Mouse (Mus musculus): Measurements from ENCODE around the gene Dmbx1. TPM values are rescaled to one million over a fixed set of nuclear protein-coding genes. Genes with fewer than 3 reads are reported as not detected.

Dmbx1 gene
- polyA plus RNA-seq, 1 experiment from 2014 or later = not detected

- Histone ChIP-seq H3K27ac (replicated peaks) (no peak overlapping the region), H3K9ac (no peak overlapping the region), H3K4me3 (replicated peaks) (no peak overlapping the region), H3K4me2 (no peak overlapping the region), H3K9me3 (replicated peaks) (no peaks in the 10 kb centered on the region), H3K27me3 (peaks cover 94% of the 10 kb centered on the region), H3K36me3 (replicated peaks) (no peaks in the 10 kb centered on the region), H3K4me1 (replicated peaks) (no peaks in the 10 kb centered on the region)
- 14% methylated on average over 6 of the region's 6 CpGs for WGBS (ENCODE audit: insufficient replicate concordance)
- ATAC-seq (ENCODE audit: insufficient read depth) = no peak
Observed at GRCm38 (mm10) chr4:115963751-115964150, 24.0 kb upstream of the Dmbx1 start.

- no peak overlapping the region; the same call in 1 of the 2 replicates for H3K9ac ChIP-seq
- no peak for ATAC-seq (ENCODE audit: insufficient read depth)
Observed at GRCm38 (mm10) chr4:115962671-115963412, 23.1 kb upstream of the Dmbx1 start.

DNA sequence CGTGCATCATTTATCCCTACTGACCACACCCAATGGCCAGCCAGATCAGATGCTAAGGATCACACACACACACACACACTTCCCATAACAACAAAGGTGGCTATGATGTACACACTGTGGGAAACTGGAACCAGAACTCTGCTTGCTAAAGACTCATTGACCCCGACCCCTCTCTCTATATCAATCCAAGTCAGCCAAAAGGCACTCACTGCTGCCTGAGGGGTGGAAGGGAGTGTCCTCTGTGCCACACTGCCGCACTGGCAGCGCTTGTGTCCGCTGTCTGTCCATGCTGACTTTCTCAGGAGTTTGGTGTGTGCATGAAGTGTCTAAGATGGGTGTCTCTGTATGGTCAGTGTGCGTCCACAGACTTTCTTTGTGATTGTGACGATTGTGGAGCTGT, 22.3 kb upstream of the Dmbx1 start:
- Histone ChIP-seq H3K4me1 (replicated peaks) (no peaks in the 10 kb centered on the region), H3K36me3 (replicated peaks) (no peaks in the 10 kb centered on the region), H3K4me3 (replicated peaks) (no peak overlapping the region), H3K27ac (replicated peaks) (no peak overlapping the region), H3K9me3 (replicated peaks) (no peaks in the 10 kb centered on the region), H3K9ac (no peak overlapping the region), H3K27me3 (peaks cover 91% of the 10 kb centered on the region), H3K4me2 (no peak overlapping the region)
- 12% methylated on average over 7 of the region's 7 CpGs for WGBS (ENCODE audit: insufficient replicate concordance)
- ATAC-seq (ENCODE audit: insufficient read depth) = no peak

More at GRCm38 (mm10) chr4:115962671-115963412, 23.1 kb upstream of the Dmbx1 start:
- H3K27ac ChIP-seq (replicated peaks) = no peak overlapping the region
- peak overlapping the region; percentile 69 for H3K4me2 ChIP-seq
- 1% methylated on average over 79 of the region's 79 CpGs for WGBS (ENCODE audit: insufficient replicate concordance)
- H3K9me3 ChIP-seq (replicated peaks) = no peaks in the 10 kb centered on the region
- H3K4me3 ChIP-seq (replicated peaks) = peak overlapping the region; percentile 53
- H3K36me3 ChIP-seq (replicated peaks) = no peaks in the 10 kb centered on the region
- no peaks in the 10 kb centered on the region for H3K4me1 ChIP-seq (replicated peaks)
- H3K27me3 ChIP-seq = peaks cover 91% of the 10 kb centered on the region

DNA sequence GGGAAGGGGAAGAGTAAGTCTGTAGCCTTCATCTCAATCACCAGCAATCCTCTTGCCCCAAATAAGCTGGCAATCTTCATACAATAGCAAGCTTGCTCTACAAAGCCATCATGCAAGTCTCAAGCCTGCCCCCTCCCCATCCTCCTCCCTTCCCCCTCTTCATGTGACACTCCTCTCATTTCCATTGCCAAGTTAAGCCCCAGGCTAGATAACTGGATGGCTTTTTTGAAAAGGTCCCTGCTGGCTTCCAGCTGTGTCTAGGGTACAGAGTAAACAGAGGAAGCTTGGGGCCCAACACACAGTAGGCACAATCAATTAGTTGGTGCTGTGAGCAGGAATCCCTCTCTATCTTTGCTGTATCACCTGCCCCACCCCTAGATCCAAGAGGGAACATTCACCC, 19.8 kb upstream of the Dmbx1 start:
- Histone ChIP-seq H3K9ac (no peak overlapping the region), H3K27ac (replicated peaks) (no peak overlapping the region), H3K4me2 (no peak overlapping the region), H3K27me3 (peaks cover 92% of the 10 kb centered on the region), H3K9me3 (replicated peaks) (no peaks in the 10 kb centered on the region), H3K4me3 (replicated peaks) (no peak overlapping the region), H3K36me3 (replicated peaks) (no peaks in the 10 kb centered on the region), H3K4me1 (replicated peaks) (no peaks in the 10 kb centered on the region)
- ATAC-seq (ENCODE audit: insufficient read depth) = no peak

- H3K27me3 ChIP-seq = peaks cover 90% of the 10 kb centered on the region
- no peak overlapping the region for H3K4me2 ChIP-seq
- ATAC-seq (ENCODE audit: insufficient read depth) = no peak
- H3K36me3 ChIP-seq (replicated peaks) = no peaks in the 10 kb centered on the region
- WGBS (ENCODE audit: insufficient replicate concordance) = 8% methylated on average over 3 of the region's 3 CpGs
- no peaks in the 10 kb centered on the region for H3K9me3 ChIP-seq (replicated peaks)
- no peak overlapping the region for H3K27ac ChIP-seq (replicated peaks)
- no peak overlapping the region for H3K9ac ChIP-seq
- no peak overlapping the region for H3K4me3 ChIP-seq (replicated peaks)
- H3K4me1 ChIP-seq (replicated peaks) = no peaks in the 10 kb centered on the region
Observed at GRCm38 (mm10) chr4:115955494-115955775, 15.7 kb upstream of the Dmbx1 start.

DNA sequence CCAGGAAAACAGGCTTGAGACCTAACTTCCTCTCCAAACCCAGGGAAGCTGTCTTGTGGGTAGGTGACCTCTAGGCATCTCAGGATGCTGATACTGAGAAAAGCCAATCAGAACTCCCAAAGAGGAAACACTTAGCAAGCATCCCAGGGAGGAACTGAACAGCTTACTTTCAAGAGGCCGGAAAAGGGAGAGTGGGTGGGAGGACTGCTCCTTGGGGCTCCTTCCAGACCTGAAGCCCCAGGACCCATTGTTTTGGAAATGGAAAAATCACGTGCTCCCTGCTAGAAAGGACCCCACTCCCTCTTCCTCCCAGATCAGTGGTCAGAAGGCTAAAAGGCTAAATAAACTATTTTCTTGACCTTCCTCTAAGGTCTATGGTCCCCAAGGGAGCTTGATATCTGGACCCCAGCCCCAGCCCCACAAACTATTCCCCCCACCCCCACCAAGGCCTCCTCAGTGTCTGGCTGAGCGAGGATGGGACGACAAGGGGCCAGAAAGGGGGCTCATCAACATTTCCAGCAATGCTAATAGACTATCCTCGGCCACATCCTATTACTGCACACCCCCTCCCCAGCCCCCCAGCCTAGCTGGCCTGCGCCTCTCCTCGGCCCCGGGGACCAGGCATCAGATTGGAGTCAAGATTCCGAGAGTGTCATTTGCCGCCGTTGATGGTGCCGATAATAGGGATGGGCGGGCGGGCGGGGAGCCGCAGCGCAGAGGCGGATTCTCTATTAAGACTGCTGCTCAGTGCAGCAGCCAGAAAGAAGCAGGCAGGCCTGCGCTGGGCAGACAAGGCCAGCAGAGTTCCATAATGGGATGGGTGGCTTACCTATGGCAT, 15.1 kb upstream of the Dmbx1 start:
- no peak for ATAC-seq (ENCODE audit: insufficient read depth)

DNA sequence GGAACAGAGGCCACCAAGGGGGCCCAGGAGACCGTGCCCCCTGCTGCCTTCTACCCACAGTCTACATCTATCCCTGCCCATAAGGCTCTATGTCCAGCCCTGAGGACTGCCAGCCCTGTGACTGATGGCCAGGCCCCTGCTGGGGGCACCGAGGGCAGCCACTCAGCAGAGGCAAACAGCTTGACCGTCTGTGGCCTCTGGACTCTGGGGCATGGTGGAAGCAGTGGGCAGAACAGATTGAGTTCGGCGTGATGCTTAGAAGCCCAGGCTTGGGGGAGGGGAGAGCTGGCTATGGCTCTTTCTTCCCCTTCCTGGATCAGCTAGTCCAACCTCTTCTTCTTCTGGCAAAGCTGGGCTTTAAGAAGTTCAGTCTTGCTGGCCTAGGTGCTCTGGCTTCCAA, 13.8 kb upstream of the Dmbx1 start:
- no peak overlapping the region for H3K4me2 ChIP-seq
- no peaks in the 10 kb centered on the region for H3K4me1 ChIP-seq (replicated peaks)
- no peaks in the 10 kb centered on the region for H3K36me3 ChIP-seq (replicated peaks)
- no peak overlapping the region for H3K9ac ChIP-seq
- no peak for ATAC-seq (ENCODE audit: insufficient read depth)
- H3K27me3 ChIP-seq = peaks cover 94% of the 10 kb centered on the region
- 34% methylated on average over 5 of the region's 5 CpGs for WGBS (ENCODE audit: insufficient replicate concordance)
- H3K9me3 ChIP-seq (replicated peaks) = no peaks in the 10 kb centered on the region
- H3K4me3 ChIP-seq (replicated peaks) = no peak overlapping the region
- H3K27ac ChIP-seq (replicated peaks) = no peak overlapping the region

More for the DNA sequence above, 15.1 kb upstream of the Dmbx1 start:
- Histone ChIP-seq H3K4me1 (replicated peaks) (no peaks in the 10 kb centered on the region), H3K36me3 (replicated peaks) (no peaks in the 10 kb centered on the region), H3K4me2 (no peak overlapping the region), H3K27me3 (peaks cover 90% of the 10 kb centered on the region), H3K9ac (no peak overlapping the region), H3K27ac (replicated peaks) (no peak overlapping the region), H3K4me3 (replicated peaks) (no peak overlapping the region), H3K9me3 (replicated peaks) (no peaks in the 10 kb centered on the region)
- 4% methylated on average over 19 of the region's 19 CpGs for WGBS (ENCODE audit: insufficient replicate concordance)

- 12% methylated on average over 6 of the region's 6 CpGs for WGBS (ENCODE audit: insufficient replicate concordance)
- Histone ChIP-seq H3K27ac (replicated peaks) (no peak overlapping the region), H3K36me3 (replicated peaks) (no peaks in the 10 kb centered on the region), H3K4me3 (replicated peaks) (no peak overlapping the region), H3K9me3 (replicated peaks) (no peaks in the 10 kb centered on the region), H3K4me2 (no peak overlapping the region), H3K4me1 (replicated peaks) (no peaks in the 10 kb centered on the region), H3K27me3 (peaks cover 91% of the 10 kb centered on the region), H3K9ac (no peak overlapping the region)
- no peak for ATAC-seq (ENCODE audit: insufficient read depth)
Observed at GRCm38 (mm10) chr4:115952758-115953157, 13.0 kb upstream of the Dmbx1 start.

DNA sequence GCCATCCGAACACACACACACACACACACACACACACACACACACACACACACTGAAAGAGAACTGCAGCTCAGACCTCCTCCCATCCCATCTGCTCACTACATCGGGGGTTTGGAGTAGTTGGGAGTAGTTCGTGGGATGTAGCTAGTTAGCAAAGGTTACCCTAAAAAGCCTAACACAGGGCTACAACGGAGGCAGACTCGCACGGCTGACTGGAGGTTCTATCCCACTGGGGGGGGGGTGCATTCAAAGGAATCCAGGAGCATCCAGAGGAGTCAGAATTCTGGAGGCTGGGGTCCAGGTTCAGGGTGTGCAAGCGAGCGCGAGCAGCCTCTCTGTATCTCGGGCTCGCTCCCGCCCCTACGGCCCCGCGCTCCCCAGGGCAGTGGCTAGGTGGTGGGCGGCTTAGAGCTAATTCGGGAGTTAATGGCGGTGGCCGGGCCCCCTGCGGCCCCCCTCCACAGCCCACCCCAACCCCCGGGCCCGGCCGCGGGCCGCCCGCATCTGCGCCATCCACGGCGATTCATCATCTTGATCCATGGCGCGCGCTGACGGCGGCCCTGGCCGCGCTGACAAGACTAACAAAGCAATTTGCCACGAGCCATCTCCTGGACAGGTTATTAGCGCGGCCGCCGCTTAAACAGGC, 4.1 kb upstream of the Dmbx1 start:
- no peaks in the 10 kb centered on the region for H3K36me3 ChIP-seq (replicated peaks)
- H3K4me1 ChIP-seq (replicated peaks) = no peaks in the 10 kb centered on the region; the same call in none of the 2 replicates
- H3K27me3 ChIP-seq = peaks cover 92% of the 10 kb centered on the region
- no peak overlapping the region for H3K27ac ChIP-seq (replicated peaks)
- H3K4me2 ChIP-seq = no peak overlapping the region
- WGBS (ENCODE audit: insufficient replicate concordance) = 2% methylated on average over 40 of the region's 41 CpGs
- H3K9me3 ChIP-seq (replicated peaks) = no peaks in the 10 kb centered on the region
- ATAC-seq (ENCODE audit: insufficient read depth) = no peak
- H3K4me3 ChIP-seq (replicated peaks) = no peak overlapping the region
- no peak overlapping the region for H3K9ac ChIP-seq

DNA sequence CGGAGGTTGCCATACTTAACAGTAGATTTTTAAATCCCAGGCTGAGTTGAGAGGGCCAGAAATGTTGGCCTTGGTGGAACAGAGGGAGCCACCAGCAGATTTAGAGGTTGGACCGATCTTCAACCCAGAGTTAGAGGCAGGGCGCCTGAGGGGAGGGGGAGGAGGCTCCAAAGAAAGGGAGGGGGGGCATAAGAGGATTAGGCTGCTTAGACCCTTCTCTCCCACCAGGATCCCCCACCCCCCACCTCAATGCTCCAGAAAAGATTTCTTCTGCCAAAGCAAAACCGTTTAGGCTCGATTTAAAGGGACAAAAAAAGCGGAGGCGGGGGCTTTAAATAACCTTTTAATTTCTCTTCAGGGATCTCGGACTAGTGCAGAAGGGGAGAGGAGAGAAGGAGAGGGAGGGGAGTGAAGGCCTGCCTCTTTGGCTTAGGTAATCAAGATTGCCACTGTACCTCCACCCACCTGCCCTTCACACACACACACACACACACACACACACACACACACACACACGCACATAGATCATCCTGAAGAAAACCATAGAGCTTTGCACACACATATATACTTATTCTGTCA, 1.6 kb upstream of the Dmbx1 start:
- WGBS (ENCODE audit: insufficient replicate concordance) = 6% methylated on average over 9 of the region's 9 CpGs
- Histone ChIP-seq H3K27me3 (peaks cover 100% of the 10 kb centered on the region), H3K36me3 (replicated peaks) (no peaks in the 10 kb centered on the region), H3K9me3 (replicated peaks) (no peaks in the 10 kb centered on the region), H3K4me3 (replicated peaks) (no peak overlapping the region), H3K9ac (no peak overlapping the region), H3K27ac (replicated peaks) (no peak overlapping the region), H3K4me1 (replicated peaks) (no peaks in the 10 kb centered on the region; the same call in none of the 2 replicates), H3K4me2 (no peak overlapping the region)
- ATAC-seq (ENCODE audit: insufficient read depth) = no peak

GRCm38 (mm10) chr4:115940681-115941080, 955 bp upstream of the Dmbx1 start:
- H3K4me1 ChIP-seq (replicated peaks) = peaks cover 3% of the 10 kb centered on the region
- no peaks in the 10 kb centered on the region for H3K36me3 ChIP-seq (replicated peaks)
- H3K27me3 ChIP-seq = peaks cover 100% of the 10 kb centered on the region
- H3K27ac ChIP-seq (replicated peaks) = no peak overlapping the region
- WGBS (ENCODE audit: insufficient replicate concordance) = 4% methylated on average over 3 of the region's 3 CpGs
- no peak overlapping the region for H3K4me2 ChIP-seq
- ATAC-seq (ENCODE audit: insufficient read depth) = no peak
- H3K9ac ChIP-seq = no peak overlapping the region
- H3K9me3 ChIP-seq (replicated peaks) = no peaks in the 10 kb centered on the region
- no peak overlapping the region for H3K4me3 ChIP-seq (replicated peaks)
